19 mouse cellular contexts compared by ENCODE assay signal in the genomic region with DNA sequence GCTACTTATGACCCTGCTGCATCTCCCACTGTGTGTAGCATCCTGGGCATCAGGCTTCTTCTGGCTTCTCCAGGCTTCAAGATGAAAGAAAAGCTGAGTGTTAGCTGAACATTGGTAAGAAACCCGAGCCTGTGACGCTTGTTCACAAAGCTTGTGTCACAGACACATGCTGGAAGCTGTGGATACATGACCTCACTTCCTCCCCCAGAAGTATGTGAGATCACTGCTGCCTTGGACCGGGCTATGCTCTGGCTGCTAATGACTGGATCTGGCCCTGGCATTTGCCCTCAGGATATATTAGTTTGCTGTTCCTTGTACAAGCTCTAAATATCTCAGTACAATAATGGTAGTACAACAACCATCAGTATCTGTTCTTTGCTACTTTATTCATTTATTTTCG. TPM values are rescaled to one million over a fixed set of nuclear protein-coding genes. Genes with fewer than 3 reads are reported as not detected.
DNase-seq lines count a peak whose midpoint lies in the region; ATAC-seq and TF ChIP-seq lines count a peak whose summit lies in the region.
"Had no signal": no experiment of that assay in that cellular context is flagged by ENCODE, and none has a peak within 500 bp of the region (broad histone marks: within the 10 kb centered on the region; RNA-seq: fewer than 3 reads in every experiment).

No protein-coding gene starts in this region.

- no peak overlapping the region for H3K4me3 ChIP-seq in heart, adult 2 months
- H3K4me3 ChIP-seq in limb, embryonic 12.5 days (replicated peaks): no peak overlapping the region
- no peak overlapping the region for H3K4me3 ChIP-seq in limb, embryonic 10.5 days
- no peak overlapping the region for H3K4me3 ChIP-seq in midbrain, embryonic 11.5 days (ENCODE audit: low read depth, low read length)
- H3K4me3 ChIP-seq: forebrain, embryonic 12.5 days; layer of hippocampus, adult 2 months had no signal

- ATAC-seq in limb, embryonic 12.5 days (ENCODE audit: insufficient number of reproducible peaks, insufficient read depth, low FRiP score, low TSS enrichment, low read depth): no peak
- ATAC-seq in midbrain, embryonic 11.5 days (ENCODE audit: low FRiP score): no peak
- ATAC-seq: hindbrain, embryonic 16.5 days; intestine, postnatal 0 days; liver, postnatal 0 days had no signal

- H3K9ac ChIP-seq in heart, adult 2 months (ENCODE audit: low read depth, low read length): no peak overlapping the region
- H3K9ac ChIP-seq in limb, embryonic 12.5 days (replicated peaks): no peak overlapping the region
- no peak overlapping the region for H3K9ac ChIP-seq in midbrain, embryonic 11.5 days (ENCODE audit: low read length)
- H3K9ac ChIP-seq: forebrain, embryonic 12.5 days; liver, postnatal 0 days had no signal

- peak overlapping the region; percentile 68 for H3K27ac ChIP-seq in heart, adult 2 months
- H3K27ac ChIP-seq in limb, embryonic 12.5 days: 0 out of 2 replicates have a peak overlapping the region, but pooled peaks have one; percentile 1
- no peak overlapping the region for H3K27ac ChIP-seq in limb, embryonic 10.5 days
- H3K27ac ChIP-seq in midbrain, embryonic 11.5 days (ENCODE audit: low read depth, low read length): no peak overlapping the region
- H3K27ac ChIP-seq: forebrain, embryonic 12.5 days; layer of hippocampus, adult 2 months; stomach, postnatal 0 days had no signal

- no peak for TF ChIP-seq EP300 in heart, adult 2 months (IDR thresholded peaks at IDR 0.05; ENCODE audit: insufficient read depth, low read depth, low read length)

- peaks cover 7% of the 10 kb centered on the region for H3K4me1 ChIP-seq in heart, adult 2 months (ENCODE audit: control insufficient read depth, insufficient read depth, low read length)
- H3K4me1 ChIP-seq in limb, embryonic 12.5 days (replicated peaks): no peaks in the 10 kb centered on the region
- H3K4me1 ChIP-seq in limb, embryonic 10.5 days: 0 out of 2 replicates have a peak, but pooled peaks cover 8% of the 10 kb centered on the region
- H3K4me1 ChIP-seq in midbrain, embryonic 11.5 days (ENCODE audit: control insufficient read depth, insufficient read depth, low read length): no peaks in the 10 kb centered on the region
- H3K4me1 ChIP-seq: forebrain, embryonic 12.5 days had no signal

- no peak overlapping the region for H3K4me2 ChIP-seq in limb, embryonic 12.5 days
- no peak overlapping the region for H3K4me2 ChIP-seq in midbrain, embryonic 11.5 days
- H3K4me2 ChIP-seq: forebrain, embryonic 12.5 days; heart, embryonic 11.5 days had no signal

- 28% methylated on average over 4 of the region's 4 CpGs for WGBS in heart, adult 2 months
- WGBS in limb, embryonic 12.5 days: 50% methylated on average over 4 of the region's 4 CpGs
- 58% methylated on average over 4 of the region's 4 CpGs for WGBS in limb, embryonic 10.5 days
- 75% methylated on average over 4 of the region's 4 CpGs for whole genome bisulfite sequencing in midbrain, embryonic 11.5 days

- TF ChIP-seq CTCF in heart, adult 2 months (IDR thresholded peaks at IDR 0.05): no peak

- H3K27me3 ChIP-seq in heart, adult 2 months (ENCODE audit: control insufficient read depth, insufficient read depth, low read length): no peaks in the 10 kb centered on the region
- no peaks in the 10 kb centered on the region for H3K27me3 ChIP-seq in limb, embryonic 12.5 days
- no peaks in the 10 kb centered on the region for H3K27me3 ChIP-seq in limb, embryonic 10.5 days (ENCODE audit: low read depth, poor library complexity, severe bottlenecking)
- H3K27me3 ChIP-seq in midbrain, embryonic 11.5 days (ENCODE audit: control insufficient read depth, insufficient read depth, low read length): no peaks in the 10 kb centered on the region
- H3K27me3 ChIP-seq: forebrain, embryonic 12.5 days had no signal

- no peaks in the 10 kb centered on the region for H3K9me3 ChIP-seq in limb, embryonic 12.5 days
- no peaks in the 10 kb centered on the region for H3K9me3 ChIP-seq in limb, embryonic 10.5 days (replicated peaks)
- H3K9me3 ChIP-seq in midbrain, embryonic 11.5 days (ENCODE audit: control insufficient read depth, low read length): no peaks in the 10 kb centered on the region
- H3K9me3 ChIP-seq: forebrain, embryonic 12.5 days had no signal

- DNase-seq in heart, adult 2 months: no peak
- no peak for DNase-seq in heart, adult 8-10 months (ENCODE audit: low spot score)
- DNase-seq in limb, embryonic 10.5 days (ENCODE audit: low spot score): no peak
- DNase-seq in adrenal gland, postnatal 36 days: peak; percentile 42 to 45
- no peak for DNase-seq in midbrain, embryonic 11.5 days (ENCODE audit: low spot score, missing footprints)
- no peak for DNase-seq in right cerebral cortex, adult 2 months (ENCODE audit: low spot score in 2 of 2)
- DNase-seq: cerebellum, postnatal 10 days; gastrocnemius, postnatal 10 days; liver, postnatal 0 days; lung, postnatal 4 days had no signal

- intact Hi-C loops in heart, adult 2 months (cut with DNase I): loop anchor here (2.0 kb wide), 1 partner anchor 14 kb away; no protein-coding TSS in a partner anchor

- TF ChIP-seq POLR2A in heart, adult 2 months (IDR thresholded peaks at IDR 0.05; ENCODE audit: insufficient read depth, low read depth, low read length): no peak

- no peaks in the 10 kb centered on the region for H3K36me3 ChIP-seq in heart, adult 2 months (ENCODE audit: control insufficient read depth, insufficient read depth, low read length)
- no peaks in the 10 kb centered on the region for H3K36me3 ChIP-seq in limb, embryonic 12.5 days
- H3K36me3 ChIP-seq in limb, embryonic 10.5 days: no peaks in the 10 kb centered on the region
- H3K36me3 ChIP-seq in midbrain, embryonic 11.5 days (ENCODE audit: control insufficient read depth, insufficient read depth, low read length): no peaks in the 10 kb centered on the region
- H3K36me3 ChIP-seq: forebrain, embryonic 12.5 days had no signal

- no peaks in the 10 kb centered on the region for H3K79me2 ChIP-seq in heart, adult 2 months (replicated peaks; ENCODE audit: control insufficient read depth, insufficient read depth, low read length)

RNA-seq across cellular contexts. Expression of a gene that starts 55.2 kb away (rescaled TPM):
- total RNA-seq in heart, adult 2 months (2021): 10 to 100 TPM; 11.5 to 16.3 TPM
- 15.6 and 25.8 TPM in 2 replicates for polyA plus RNA-seq in heart, adult 2 months (2012; rRNA removed)
- total RNA-seq in heart, adult 8-10 months (2022): 10 to 100 TPM; 11.1 to 14.3 (median 12.8) TPM
- polyA plus RNA-seq in limb, embryonic 12.5 days (2016; fragmentation: Nextera tagmentation; extraction: Ambion mirVana): 72.9 and 74.3 TPM in 2 replicates
- polyA plus RNA-seq in limb, embryonic 10.5 days (2016; fragmentation: Nextera tagmentation; extraction: Ambion mirVana): 46.8 and 56.1 TPM in 2 replicates
- total RNA-seq in adrenal gland, postnatal 36 days (2021): 10 to 100 TPM; 18.1 to 21.3 TPM
- 77.6 and 90.5 TPM in 2 replicates for polyA plus RNA-seq in midbrain, embryonic 11.5 days (2014; fragmentation: Nextera tagmentation; extraction: Ambion mirVana)

RNA-seq across cellular contexts. Expression of a gene that starts 55.5 kb away (rescaled TPM):
- total RNA-seq in heart, adult 2 months (2021): 1 to 10 TPM; 2.8 to 3.1 TPM
- 0.73 and 2.0 TPM in 2 replicates for polyA plus RNA-seq in heart, adult 2 months (2012; rRNA removed)
- total RNA-seq in heart, adult 8-10 months (2022): 1 to 10 TPM; 1.8 to 4.4 (median 3.0) TPM
- polyA plus RNA-seq in limb, embryonic 12.5 days (2016; fragmentation: Nextera tagmentation; extraction: Ambion mirVana): 8.7 and 9.3 TPM in 2 replicates
- polyA plus RNA-seq in limb, embryonic 10.5 days (2016; fragmentation: Nextera tagmentation; extraction: Ambion mirVana): 4.0 and 6.0 TPM in 2 replicates
- 1 to 10 TPM; 3.0 to 4.4 TPM for total RNA-seq in adrenal gland, postnatal 36 days (2021)
- polyA plus RNA-seq in midbrain, embryonic 11.5 days (2014; fragmentation: Nextera tagmentation; extraction: Ambion mirVana): 6.1 and 7.8 TPM in 2 replicates
- total RNA-seq: hematopoietic stem cell, adult 5-6 weeks; liver, adult 2 months had no signal

Comparison
In these comparisons a context has a peak if more than half of its experiments do, and no peak if none do; other contexts are left out.
1. H3K27ac ChIP-seq: peak in heart, adult 2 months (single experiment) and limb, embryonic 12.5 days (single experiment); none in limb, embryonic 10.5 days (single experiment) and midbrain, embryonic 11.5 days (single experiment).
2. DNase-seq: peak in adrenal gland, postnatal 36 days (2 of 2); none in heart, adult 2 months (0 of 2), heart, adult 8-10 months (single experiment), limb, embryonic 10.5 days (single experiment), midbrain, embryonic 11.5 days (single experiment) and right cerebral cortex, adult 2 months (0 of 2).